Mouse (Mus musculus) olfactory bulb, adult 2 months (tissue): ENCODE measurements around the gene Grik2.

Source experiments
- CTCF ChIP-seq: fragments of 200-500 bp; IDR thresholded peaks from 2 replicates; pipeline ENCODE4 v1.5.1; 2012; ENCODE audit warnings: low read depth, mild to moderate bottlenecking, low read length, moderate library complexity; ENCODE audit not compliant: insufficient read depth
- POLR2A ChIP-seq: fragments of 200-500 bp; IDR thresholded peaks from 2 replicates; pipeline ENCODE4 v1.6.1; 2012; ENCODE audit warnings: mild to moderate bottlenecking, low read depth, low read length, moderate library complexity; ENCODE audit not compliant: insufficient read depth

GRCm38 (mm10) chr10:49432825-49433224 is 355.7 kb downstream of the Grik2 start:
- no peak for TF ChIP-seq CTCF
- TF ChIP-seq POLR2A, result no peak
